Mouse (Mus musculus): Measurements from ENCODE around the gene Ube2l3. TPM values are rescaled to one million over a fixed set of nuclear protein-coding genes. Genes with fewer than 3 reads are reported as not detected.

Gene Ube2l3
- polyA plus RNA-seq, 1 experiment from 2014 or later, result 149 TPM

DNA sequence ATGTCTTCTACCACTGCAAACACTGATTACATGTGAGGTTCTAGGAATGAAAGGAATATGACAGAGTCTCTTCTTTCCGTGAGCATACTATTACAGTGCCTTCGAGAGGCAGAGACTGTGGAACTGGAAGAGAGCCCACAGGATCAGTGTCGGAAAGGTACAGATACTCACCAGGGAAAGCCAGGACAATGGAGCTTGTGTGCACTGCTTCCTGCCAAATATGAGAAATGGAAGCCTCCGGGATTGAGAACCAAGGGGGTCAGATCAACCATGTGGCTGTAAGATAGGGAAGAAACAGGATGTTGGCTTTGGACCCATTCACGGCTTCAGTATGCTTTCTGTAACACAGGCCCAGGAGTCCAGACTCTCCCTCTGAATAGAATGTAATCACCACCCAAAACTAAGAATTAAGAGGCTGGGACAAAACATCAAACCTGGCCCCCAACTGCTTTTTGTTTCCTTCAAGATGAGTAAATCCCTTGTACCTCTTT, 85.1 kb downstream of the Ube2l3 start:
- Histone ChIP-seq H3K4me2 (ENCODE audit: low read depth, low read length) (no peak overlapping the region), H3K9ac (replicated peaks) (no peak overlapping the region), H3K36me3 (replicated peaks; ENCODE audit: insufficient read depth, low read length) (no peaks in the 10 kb centered on the region), H3K27me3 (ENCODE audit: insufficient read depth, low read length) (no peaks in the 10 kb centered on the region), H3K4me1 (ENCODE audit: insufficient read depth) (no peaks in the 10 kb centered on the region), H3K9me3 (ENCODE audit: low read length) (no peaks in the 10 kb centered on the region), H3K27ac (ENCODE audit: low read depth) (no peak overlapping the region), H3K4me3 (ENCODE audit: low read depth, low read length) (no peak overlapping the region)
- TF ChIP-seq CTCF (IDR thresholded peaks at IDR 0.05; ENCODE audit: low read depth) (no peak), EP300 (IDR thresholded peaks at IDR 0.05; ENCODE audit: low read depth) (no peak)
- WGBS (ENCODE audit: insufficient replicate concordance), result 80% methylated on average over 5 of the region's 5 CpGs
- no peak for DNase-seq
- ATAC-seq, result no peak

DNA sequence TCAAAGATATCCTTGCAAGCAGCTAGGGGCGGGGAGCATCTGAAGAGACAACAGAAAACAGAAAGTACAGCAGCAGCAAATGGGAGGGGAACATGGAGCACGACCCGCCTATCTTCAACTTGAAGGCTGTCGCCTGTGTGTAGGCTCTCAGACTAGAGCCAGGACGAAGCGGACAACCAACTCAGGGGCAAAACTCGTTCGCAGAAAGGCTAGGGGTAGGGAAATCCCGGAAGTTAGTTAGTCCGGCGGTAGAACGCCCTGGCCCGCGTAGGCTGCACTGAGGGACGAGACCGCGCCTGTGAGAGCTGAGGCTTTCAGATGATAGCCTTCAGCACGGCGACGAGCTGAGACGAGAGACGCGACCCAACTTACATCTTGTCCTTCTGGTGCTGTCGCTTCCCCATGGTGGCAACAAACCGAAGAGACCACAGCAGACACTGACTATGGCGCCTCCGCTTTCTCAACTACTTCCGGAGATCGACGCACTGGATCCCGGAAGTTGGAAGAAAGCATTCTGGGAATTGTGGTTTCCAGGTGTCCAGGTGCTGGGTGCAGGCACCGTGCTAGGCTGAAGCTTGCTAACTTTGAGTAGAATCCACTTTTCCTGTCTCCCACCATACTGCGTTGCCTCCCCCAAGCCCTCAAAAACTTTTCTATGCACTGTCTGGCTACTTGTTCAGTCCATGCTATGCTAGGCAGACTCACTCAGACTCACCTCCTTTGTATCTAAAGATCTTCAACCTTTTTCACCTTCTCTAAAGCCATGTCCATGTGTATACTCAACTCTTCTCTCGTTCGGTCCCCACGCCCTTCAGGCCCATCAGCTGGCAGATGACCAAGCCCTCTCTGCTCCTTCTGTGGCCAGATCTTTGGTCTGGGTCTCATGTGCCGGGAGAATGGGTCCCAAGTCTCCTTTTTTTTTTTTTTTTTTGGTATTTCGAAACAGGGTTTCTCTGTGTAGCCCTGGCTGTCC, 91.4 kb downstream of the Ube2l3 start, which contains the start of gene Ppil2:
Gene Ppil2 (minus strand): TSS at position 487 of the 973 bp plus-strand sequence.
- H3K27me3 ChIP-seq (ENCODE audit: insufficient read depth, low read length), result no peaks in the 10 kb centered on the region
- peaks cover 16% of the 10 kb centered on the region for H3K36me3 ChIP-seq (replicated peaks; ENCODE audit: insufficient read depth, low read length)
- H3K9ac ChIP-seq (replicated peaks), result peak within 1 kb of the TSS; percentile 96
- peak within 1 kb of the TSS; percentile 99 for H3K4me3 ChIP-seq (ENCODE audit: low read depth, low read length)
- TF ChIP-seq CTCF (IDR thresholded peaks at IDR 0.05; ENCODE audit: low read depth) (no peak), EP300 (IDR thresholded peaks at IDR 0.05; ENCODE audit: low read depth) (no peak)
- ATAC-seq, result peak; percentile 92
- peak within 1 kb of the TSS; percentile 78 for H3K4me2 ChIP-seq (ENCODE audit: low read depth, low read length)
- H3K9me3 ChIP-seq (ENCODE audit: low read length), result no peaks in the 10 kb centered on the region
- WGBS (ENCODE audit: insufficient replicate concordance), result 6% methylated on average over 38 of the region's 38 CpGs
- peaks cover 7% of the 10 kb centered on the region for H3K4me1 ChIP-seq (ENCODE audit: insufficient read depth)
- DNase-seq, result peak; percentile 77
- H3K27ac ChIP-seq (ENCODE audit: low read depth), result peak within 1 kb of the TSS; percentile 92

- Histone ChIP-seq H3K36me3 (replicated peaks; ENCODE audit: insufficient read depth, low read length) (peaks cover 59% of the 10 kb centered on the region), H3K4me3 (ENCODE audit: low read depth, low read length) (no peak overlapping the region), H3K9me3 (ENCODE audit: low read length) (no peaks in the 10 kb centered on the region), H3K27me3 (ENCODE audit: insufficient read depth, low read length) (no peaks in the 10 kb centered on the region), H3K27ac (ENCODE audit: low read depth) (no peak overlapping the region), H3K4me2 (ENCODE audit: low read depth, low read length) (no peak overlapping the region), H3K9ac (replicated peaks) (no peak overlapping the region), H3K4me1 (ENCODE audit: insufficient read depth) (peaks cover 1% of the 10 kb centered on the region; the same call in 1 of the 2 replicates)
- 76% methylated on average over 4 of the region's 4 CpGs for WGBS (ENCODE audit: insufficient replicate concordance)
- ATAC-seq, result no peak
- TF ChIP-seq EP300 (IDR thresholded peaks at IDR 0.05; ENCODE audit: low read depth), result no peak
- no peak for TF ChIP-seq CTCF (IDR thresholded peaks at IDR 0.05; ENCODE audit: low read depth)
- no peak for DNase-seq
Measured at GRCm38 (mm10) chr16:17104600-17104999, 97.8 kb downstream of the Ube2l3 start.

DNA sequence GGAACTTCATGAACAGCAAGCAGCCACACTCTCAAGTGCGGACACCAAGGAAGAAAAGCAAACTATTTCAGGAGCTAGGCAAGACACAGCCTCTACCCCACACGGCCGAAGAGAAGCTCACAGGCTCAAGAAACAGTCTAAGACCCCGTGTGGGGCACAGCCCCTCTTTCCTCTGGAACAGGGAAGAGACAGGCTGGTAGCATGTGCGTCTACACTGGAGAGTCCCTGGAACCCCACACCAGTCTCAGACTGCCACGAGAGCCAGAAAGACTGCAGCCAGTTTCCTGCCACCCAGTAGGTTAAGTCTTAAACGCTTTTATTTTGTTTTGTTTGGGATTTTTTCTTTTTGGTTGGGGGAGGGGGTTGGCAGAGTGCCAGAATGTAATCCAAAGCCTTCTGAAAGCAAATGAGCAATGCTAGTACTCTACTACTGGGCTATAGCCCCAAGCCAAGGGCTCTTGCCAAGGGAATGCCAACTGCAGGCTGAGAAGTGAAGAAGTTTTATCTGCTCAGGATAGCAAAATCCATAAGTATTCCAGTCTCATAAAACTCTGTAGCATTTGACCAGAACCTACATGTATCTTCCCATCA, 99.7 kb downstream of the Ube2l3 start:
- Histone ChIP-seq H3K27ac (ENCODE audit: low read depth) (no peak overlapping the region), H3K9ac (replicated peaks) (no peak overlapping the region), H3K9me3 (ENCODE audit: low read length) (no peaks in the 10 kb centered on the region), H3K4me1 (ENCODE audit: insufficient read depth) (no peaks in the 10 kb centered on the region), H3K4me2 (ENCODE audit: low read depth, low read length) (no peak overlapping the region), H3K27me3 (ENCODE audit: insufficient read depth, low read length) (no peaks in the 10 kb centered on the region), H3K4me3 (ENCODE audit: low read depth, low read length) (no peak overlapping the region), H3K36me3 (replicated peaks; ENCODE audit: insufficient read depth, low read length) (peaks cover 62% of the 10 kb centered on the region)
- DNase-seq (no peak), ATAC-seq (no peak)
- 81% methylated on average over 7 of the region's 7 CpGs for WGBS (ENCODE audit: insufficient replicate concordance)
- TF ChIP-seq CTCF (IDR thresholded peaks at IDR 0.05; ENCODE audit: low read depth), result no peak
- no peak for TF ChIP-seq EP300 (IDR thresholded peaks at IDR 0.05; ENCODE audit: low read depth)

MicroRNAs within 50 kb of the gene (microRNA counts, 519-probe panel; counts per million panel counts)
- microRNA mmu-miR-130b (5,295 counts per million, percentile 61 among the panel's probes with 10 or more counts), microRNA mmu-miR-301b (not detected)

Small RNAs within 50 kb of the gene (microRNA-seq; reads per million reads assigned to microRNA genes)
- 2,394 reads per million, percentile 81 among the genes with 10 or more reads in this experiment for gene Mir130b
- gene Mir301b, result 34.0 reads per million, percentile 32 among the genes with 10 or more reads in this experiment

Other genes with a start within 250 kb of the Ube2l3 start
- 56.3 and 56.8 TPM in 2 replicates for gene Mapk1, start 219.3 kb downstream of the Ube2l3 start, polyA plus RNA-seq (2015; fragmentation: Nextera tagmentation; extraction: Ambion mirVana)
- gene Ypel1, start 133.0 kb downstream of the Ube2l3 start, polyA plus RNA-seq (2015; fragmentation: Nextera tagmentation; extraction: Ambion mirVana), result 0.92 and 1.2 TPM in 2 replicates
- gene Ppil2, start 91.4 kb downstream of the Ube2l3 start, polyA plus RNA-seq (2015; fragmentation: Nextera tagmentation; extraction: Ambion mirVana), result 32.6 and 34.1 TPM in 2 replicates
- gene 2610318N02Rik, start 77.5 kb downstream of the Ube2l3 start, polyA plus RNA-seq (2015; fragmentation: Nextera tagmentation; extraction: Ambion mirVana), result 4.6 and 5.2 TPM in 2 replicates
- 25.8 and 27.1 TPM in 2 replicates for gene Sdf2l1, start 70.3 kb downstream of the Ube2l3 start, polyA plus RNA-seq (2015; fragmentation: Nextera tagmentation; extraction: Ambion mirVana)
- 2.3 and 3.4 TPM in 2 replicates for gene Ydjc, start 58.0 kb downstream of the Ube2l3 start, polyA plus RNA-seq (2015; fragmentation: Nextera tagmentation; extraction: Ambion mirVana)
- gene Ccdc116, start 55.4 kb downstream of the Ube2l3 start, polyA plus RNA-seq (2015; fragmentation: Nextera tagmentation; extraction: Ambion mirVana), result 0.12 and 0.13 TPM in 2 replicates
- 0.02 TPM in 1 of 2 replicates, not detected in the other for gene Rimbp3, start 6.0 kb upstream of the Ube2l3 start, polyA plus RNA-seq (2015; fragmentation: Nextera tagmentation; extraction: Ambion mirVana)
- 1.4 and 1.6 TPM in 2 replicates for gene Hic2, start 30.9 kb upstream of the Ube2l3 start, polyA plus RNA-seq (2015; fragmentation: Nextera tagmentation; extraction: Ambion mirVana)
- gene Tmem191c, start 73.4 kb upstream of the Ube2l3 start, polyA plus RNA-seq (2015; fragmentation: Nextera tagmentation; extraction: Ambion mirVana), result 1.6 and 2.7 TPM in 2 replicates
- gene Serpind1, start 128.7 kb upstream of the Ube2l3 start, polyA plus RNA-seq (2015; fragmentation: Nextera tagmentation; extraction: Ambion mirVana), result 306 and 316 TPM in 2 replicates
- gene Snap29, start 203.3 kb upstream of the Ube2l3 start, polyA plus RNA-seq (2015; fragmentation: Nextera tagmentation; extraction: Ambion mirVana), result 7.1 and 7.2 TPM in 2 replicates
- 7.3 and 8.1 TPM in 2 replicates for gene Pi4ka, start 203.7 kb upstream of the Ube2l3 start, polyA plus RNA-seq (2015; fragmentation: Nextera tagmentation; extraction: Ambion mirVana)
- 20.1 and 24.4 TPM in 2 replicates for gene Crkl, start 249.3 kb upstream of the Ube2l3 start, polyA plus RNA-seq (2015; fragmentation: Nextera tagmentation; extraction: Ambion mirVana)

Data from liver, postnatal 0 days (tissue).